Mouse (Mus musculus) thymus, adult 2 months (tissue): ENCODE data around the gene Ncbp1. TPM values are rescaled to one million over a fixed set of nuclear protein-coding genes. Genes with fewer than 3 reads are reported as not detected.
A peak's percentile ranks its signal among the peaks of the same experiment; 100 is the strongest.

ENCODE experiments used
- DNase-seq: peaks from one replicate; pipeline ENCODE4 v3.0.0; 2021
- H3K27ac ChIP-seq: fragments of 200-500 bp; 2 replicates; pipeline ENCODE4 v1.5.1; 2012; ENCODE audit warnings: low read length, control low read depth; ENCODE audit not compliant: control insufficient read depth, insufficient read depth
- H3K27me3 ChIP-seq: fragments of 200-500 bp; 2 replicates; pipeline ENCODE4 v1.6.1; 2012; ENCODE audit warnings: mild to moderate bottlenecking, low read length, moderate library complexity, mixed read lengths; ENCODE audit not compliant: control insufficient read depth, insufficient read depth
- H3K36me3 ChIP-seq: fragments of 200-500 bp; 2 replicates; pipeline ENCODE4 v1.6.1; 2012; ENCODE audit warnings: mild to moderate bottlenecking, low read length, moderate library complexity; ENCODE audit not compliant: control insufficient read depth, insufficient read depth
- H3K4me1 ChIP-seq: fragments of 200-500 bp; replicated peaks from 2 replicates; pipeline ENCODE4 v1.6.1; 2012; ENCODE audit warnings: low read length; ENCODE audit not compliant: control insufficient read depth, insufficient read depth
- H3K4me3 ChIP-seq: fragments of 200-500 bp; 2 replicates; pipeline ENCODE4 v1.5.1; 2012; ENCODE audit warnings: mild to moderate bottlenecking, low read length, control low read depth, moderate library complexity; ENCODE audit not compliant: control insufficient read depth, insufficient read depth
- CTCF ChIP-seq: fragments of 200-500 bp; IDR thresholded peaks from 2 replicates; pipeline ENCODE4 v1.5.1; 2012; ENCODE audit warnings: mild to moderate bottlenecking, control low read depth, low read length, moderate library complexity, borderline replicate concordance; ENCODE audit not compliant: control insufficient read depth, poor library complexity, insufficient read depth; ENCODE audit errors: extremely low read depth
- POLR2A ChIP-seq: fragments of 200-500 bp; IDR thresholded peaks from 2 replicates; pipeline ENCODE4 v1.6.1; 2012; ENCODE audit warnings: mild to moderate bottlenecking, low read length, control low read depth, moderate library complexity; ENCODE audit not compliant: control insufficient read depth, poor library complexity, insufficient read depth; ENCODE audit errors: extremely low read depth
- WGBS: fragments of 180-500 bp; shearing (Covaris S2); methylation state at CpG from one replicate; pipeline ENCODE4 v1.1.7; 2018; 5-methylcytosine and 5-hydroxymethylcytosine counted together
- polyA plus RNA-seq: library from polyadenylated mRNA; depleted of rRNA; stranded (reverse); fragments of >200 nt; gene quantifications from 2 replicates; pipeline ENCODE4 v1.2.3, GENCODE M21; 2012

Gene Ncbp1
- polyA plus RNA-seq, 1 experiment = 53.3 TPM

DNA sequence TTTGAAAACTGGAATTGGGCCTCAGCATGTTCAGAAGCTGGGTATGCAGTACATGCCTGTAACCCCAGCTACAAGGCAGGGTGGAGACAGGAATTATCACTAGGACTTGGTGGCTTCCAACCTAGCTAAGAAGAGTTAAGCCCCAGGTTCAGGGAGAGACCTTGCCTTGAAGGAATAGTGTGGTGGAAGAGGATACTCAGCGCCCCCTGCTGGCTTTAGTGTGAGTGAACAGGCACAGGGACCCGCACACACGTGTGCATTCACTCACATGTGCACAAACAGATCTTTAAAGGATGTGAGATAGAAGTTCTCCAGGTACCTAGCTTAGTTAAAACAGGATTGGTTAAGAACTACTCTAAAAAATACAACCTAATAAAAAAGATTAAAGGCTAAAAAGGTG, 5.9 kb downstream of the Ncbp1 start:
- 89% methylated on average over 3 of the region's 3 CpGs for WGBS
- peaks cover 4% of the 10 kb centered on the region for H3K4me1 ChIP-seq
- DNase-seq = no peak
- no peak overlapping the region for H3K27ac ChIP-seq
- TF ChIP-seq POLR2A (no peak), CTCF (no peak)
- no peaks in the 10 kb centered on the region for H3K27me3 ChIP-seq
- peaks cover 18% of the 10 kb centered on the region for H3K36me3 ChIP-seq
- no peak overlapping the region for H3K4me3 ChIP-seq

DNA sequence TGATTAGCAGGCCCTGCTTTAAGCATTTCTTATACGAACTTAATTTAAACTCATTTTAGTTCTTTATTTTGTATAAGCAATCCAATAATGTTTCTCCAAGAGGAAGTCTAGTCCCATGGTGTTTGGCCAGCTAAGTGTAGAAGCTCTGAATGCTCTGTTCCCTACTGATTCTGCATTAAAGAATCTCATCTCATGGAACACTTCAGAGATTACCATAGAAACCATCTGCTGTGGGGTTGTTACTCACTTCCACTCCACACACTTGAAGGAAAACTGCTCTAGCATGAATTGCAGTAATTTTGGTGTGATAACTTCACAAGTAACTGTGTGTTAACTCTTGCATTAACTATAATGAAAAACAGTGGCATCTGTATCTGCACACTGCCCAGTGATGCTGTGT, 8.5 kb downstream of the Ncbp1 start:
- Histone ChIP-seq H3K4me1 (no peaks in the 10 kb centered on the region), H3K4me3 (no peak overlapping the region), H3K27ac (no peak overlapping the region), H3K36me3 (peaks cover 37% of the 10 kb centered on the region), H3K27me3 (no peaks in the 10 kb centered on the region)
- DNase-seq = no peak
- WGBS = 100% methylated on average over 1 of the region's 1 CpGs
- TF ChIP-seq CTCF = no peak
- no peak for TF ChIP-seq POLR2A

DNA sequence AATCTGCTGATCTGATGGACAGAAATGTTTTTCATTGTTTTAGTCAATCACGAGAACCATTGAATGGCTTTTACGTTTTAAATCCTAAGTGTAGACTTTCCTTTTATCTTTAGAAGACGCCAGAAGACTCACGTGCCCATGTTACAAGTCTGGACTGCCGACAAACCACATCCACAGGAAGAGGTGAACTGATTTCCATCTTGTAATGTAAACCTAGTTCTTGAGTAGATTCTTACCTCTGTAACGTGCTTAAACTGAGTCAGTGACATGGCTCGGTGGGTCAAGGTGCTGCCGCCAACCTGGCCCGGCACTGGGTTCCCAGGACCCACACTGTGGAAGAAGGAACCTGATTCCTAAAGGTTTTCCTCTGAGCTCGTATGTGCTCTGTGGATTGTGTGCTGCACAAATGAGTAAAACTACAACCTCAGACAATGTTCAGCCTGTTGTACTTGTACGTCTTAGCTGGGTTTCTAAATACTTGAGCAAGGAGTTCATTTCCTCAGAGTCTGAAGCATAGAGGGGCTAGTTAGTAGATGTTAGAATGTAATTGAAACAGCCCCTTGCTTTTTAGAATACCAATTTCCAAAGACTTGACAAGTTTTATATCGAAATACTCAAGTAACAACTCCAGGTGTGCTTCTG, 13.6 kb downstream of the Ncbp1 start:
- H3K27me3 ChIP-seq = no peaks in the 10 kb centered on the region
- H3K36me3 ChIP-seq = peaks cover 78% of the 10 kb centered on the region
- peaks cover 2% of the 10 kb centered on the region; the same call in 1 of the 2 replicates for H3K4me1 ChIP-seq
- no peak for TF ChIP-seq CTCF
- no peak for TF ChIP-seq POLR2A
- no peak overlapping the region for H3K4me3 ChIP-seq
- DNase-seq = peak; percentile 22
- WGBS = 47% methylated on average over 12 of the region's 12 CpGs
- H3K27ac ChIP-seq = peak overlapping the region; percentile 40; the same call in 1 of the 2 replicates

DNA sequence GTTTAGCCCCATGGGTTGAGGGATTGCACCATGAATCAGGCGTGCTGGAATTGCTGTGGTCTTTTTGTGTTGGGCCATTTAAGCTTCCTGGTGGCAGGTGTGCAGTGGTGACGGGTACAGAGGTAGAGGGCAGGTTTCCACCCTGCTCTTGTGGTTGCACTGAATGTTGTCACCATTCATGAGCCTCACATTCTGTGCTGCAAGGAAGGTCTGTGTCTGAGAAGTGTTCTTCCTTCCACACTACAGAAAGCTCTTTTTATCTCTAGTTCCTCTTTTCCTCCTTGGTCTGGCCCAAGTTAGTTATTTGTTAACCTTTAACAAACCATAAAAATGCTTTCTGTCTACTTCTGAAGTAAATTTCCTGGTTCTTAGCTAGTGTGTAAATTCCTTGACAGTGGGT, 25.6 kb downstream of the Ncbp1 start:
- Histone ChIP-seq H3K36me3 (peaks cover 78% of the 10 kb centered on the region), H3K4me3 (no peak overlapping the region), H3K27me3 (no peaks in the 10 kb centered on the region), H3K4me1 (peaks cover 4% of the 10 kb centered on the region), H3K27ac (no peak overlapping the region; the same call in 1 of the 2 replicates)
- 18% methylated on average over 2 of the region's 2 CpGs for WGBS
- DNase-seq = no peak
- TF ChIP-seq CTCF (no peak), POLR2A (no peak)

DNA sequence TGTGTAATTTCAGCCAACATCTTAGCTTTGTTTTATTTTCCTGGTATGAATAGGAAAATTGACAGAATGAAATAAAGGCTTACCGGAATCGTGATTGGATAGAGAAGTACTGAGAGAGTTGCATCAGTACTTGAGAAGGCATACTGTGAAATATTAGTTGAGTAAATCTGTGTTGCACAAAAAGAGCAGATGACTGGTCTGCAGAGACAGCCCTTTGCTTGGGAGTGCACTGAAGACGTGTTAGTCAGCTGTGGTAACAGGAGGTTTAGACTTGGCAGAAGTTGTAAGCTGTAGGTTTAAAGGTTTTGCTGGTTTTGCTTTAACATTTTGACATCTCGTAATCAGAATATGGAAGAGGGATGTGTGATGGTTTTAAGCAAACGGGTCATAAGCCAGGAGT, 27.4 kb downstream of the Ncbp1 start:
- TF ChIP-seq POLR2A (no peak), CTCF (no peak)
- no peak overlapping the region for H3K27ac ChIP-seq
- H3K36me3 ChIP-seq = peaks cover 78% of the 10 kb centered on the region

DNA sequence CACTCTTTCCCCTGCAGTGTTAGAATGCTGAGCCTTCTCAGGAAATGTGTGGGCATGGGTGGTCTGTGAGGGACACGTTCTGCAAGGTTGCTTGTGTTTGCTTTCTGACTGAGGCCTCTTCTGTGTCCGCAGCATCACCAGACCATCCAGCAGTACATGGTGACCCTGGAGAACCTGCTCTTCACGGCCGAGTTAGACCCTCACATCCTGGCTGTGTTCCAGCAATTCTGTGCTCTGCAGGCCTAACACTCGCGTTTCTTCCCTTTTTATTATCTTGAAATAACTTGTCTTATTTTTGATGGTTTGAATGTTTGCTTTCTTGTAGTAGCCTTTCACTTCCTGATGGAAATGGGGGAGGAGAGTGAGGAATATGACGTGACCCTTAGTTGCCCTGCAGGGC, 33.3 kb downstream of the Ncbp1 start:
- no peak for DNase-seq
- no peak for TF ChIP-seq CTCF
- peaks cover 62% of the 10 kb centered on the region for H3K36me3 ChIP-seq
- WGBS = 79% methylated on average over 7 of the region's 7 CpGs
- no peaks in the 10 kb centered on the region for H3K4me1 ChIP-seq
- H3K4me3 ChIP-seq = no peak overlapping the region
- H3K27ac ChIP-seq = no peak overlapping the region
- H3K27me3 ChIP-seq = no peaks in the 10 kb centered on the region

More for the DNA sequence above, 27.4 kb downstream of the Ncbp1 start:
- 98% methylated on average over 5 of the region's 5 CpGs for WGBS
- DNase-seq = no peak
- H3K27me3 ChIP-seq = no peaks in the 10 kb centered on the region
- H3K4me3 ChIP-seq = no peak overlapping the region
- H3K4me1 ChIP-seq = peaks cover 4% of the 10 kb centered on the region

DNA sequence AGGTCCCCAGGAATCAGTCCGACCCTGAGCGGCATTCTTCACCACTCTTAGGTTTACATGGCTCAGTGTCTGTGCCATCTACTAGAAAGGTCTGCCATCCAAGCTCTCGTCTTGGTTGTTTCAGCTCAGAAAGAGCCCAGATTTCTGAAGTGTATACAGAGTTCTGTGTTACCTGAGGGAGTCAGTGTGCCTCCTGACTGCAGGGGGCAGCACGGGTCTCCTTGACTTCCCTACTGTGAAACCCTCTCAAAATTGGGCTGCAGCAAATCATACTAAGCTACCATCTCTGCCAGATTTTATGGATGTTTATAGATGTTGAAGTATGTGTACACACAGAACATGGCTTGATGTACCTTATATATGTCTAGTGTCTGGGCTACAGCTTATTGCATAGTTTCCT, 37.9 kb downstream of the Ncbp1 start:
- DNase-seq = peak; percentile 35
- Histone ChIP-seq H3K4me3 (no peak overlapping the region), H3K36me3 (peaks cover 32% of the 10 kb centered on the region), H3K4me1 (peaks cover 3% of the 10 kb centered on the region; the same call in 1 of the 2 replicates), H3K27ac (no peak overlapping the region), H3K27me3 (no peaks in the 10 kb centered on the region)
- WGBS = 90% methylated on average over 4 of the region's 4 CpGs
- TF ChIP-seq POLR2A (no peak), CTCF (no peak)
